Mouse (Mus musculus): ENCODE results near the gene Zfp652. TPM values are rescaled to one million over a fixed set of nuclear protein-coding genes. Genes with fewer than 3 reads are reported as not detected.
"Not testable (repeated sequence)": the region's sequence is repeated elsewhere in the genome, so short reads cannot be mapped to it uniquely, and the experiment has no call there.

Gene Zfp652
- polyA plus RNA-seq, 1 experiment from 2014 or later: 13.6 TPM

GRCm38 (mm10) chr11:95869918-95870470, 157.5 kb downstream of the Zfp652 start:
- H3K9ac ChIP-seq (ENCODE audit: low read length): no peak overlapping the region
- no peaks in the 10 kb centered on the region for H3K36me3 ChIP-seq (ENCODE audit: control insufficient read depth, insufficient read depth)
- no peak overlapping the region for H3K4me3 ChIP-seq (ENCODE audit: low read length)
- no peaks in the 10 kb centered on the region for H3K27me3 ChIP-seq (ENCODE audit: control insufficient read depth, insufficient read depth, low read length)
- H3K4me1 ChIP-seq (ENCODE audit: control insufficient read depth, insufficient read depth, low read length): no peaks in the 10 kb centered on the region
- H3K4me2 ChIP-seq (ENCODE audit: low read depth, low read length): no peak overlapping the region
- no peak overlapping the region for H3K27ac ChIP-seq (ENCODE audit: low read length)
- WGBS: 60% methylated on average over 6 of the region's 6 CpGs
- H3K9me3 ChIP-seq (replicated peaks; ENCODE audit: control insufficient read depth, low read length): no peaks in the 10 kb centered on the region
- no peak for ATAC-seq (replicated peaks; ENCODE audit: extremely low read depth, insufficient read depth, low FRiP score)

- WGBS: 31% methylated on average over 9 of the region's 9 CpGs
- H3K4me3 ChIP-seq (ENCODE audit: low read length): no peak overlapping the region
- no peaks in the 10 kb centered on the region for H3K9me3 ChIP-seq (replicated peaks; ENCODE audit: control insufficient read depth, low read length)
- ATAC-seq (replicated peaks; ENCODE audit: extremely low read depth, insufficient read depth, low FRiP score): no peak
- H3K27me3 ChIP-seq (ENCODE audit: control insufficient read depth, insufficient read depth, low read length): no peaks in the 10 kb centered on the region
- H3K27ac ChIP-seq (ENCODE audit: low read length): no peak overlapping the region
- H3K4me2 ChIP-seq (ENCODE audit: low read depth, low read length): no peak overlapping the region
- no peaks in the 10 kb centered on the region for H3K36me3 ChIP-seq (ENCODE audit: control insufficient read depth, insufficient read depth)
- H3K9ac ChIP-seq (ENCODE audit: low read length): no peak overlapping the region
- H3K4me1 ChIP-seq (ENCODE audit: control insufficient read depth, insufficient read depth, low read length): no peaks in the 10 kb centered on the region
Measured at GRCm38 (mm10) chr11:95875804-95876203, 163.3 kb downstream of the Zfp652 start.

DNA sequence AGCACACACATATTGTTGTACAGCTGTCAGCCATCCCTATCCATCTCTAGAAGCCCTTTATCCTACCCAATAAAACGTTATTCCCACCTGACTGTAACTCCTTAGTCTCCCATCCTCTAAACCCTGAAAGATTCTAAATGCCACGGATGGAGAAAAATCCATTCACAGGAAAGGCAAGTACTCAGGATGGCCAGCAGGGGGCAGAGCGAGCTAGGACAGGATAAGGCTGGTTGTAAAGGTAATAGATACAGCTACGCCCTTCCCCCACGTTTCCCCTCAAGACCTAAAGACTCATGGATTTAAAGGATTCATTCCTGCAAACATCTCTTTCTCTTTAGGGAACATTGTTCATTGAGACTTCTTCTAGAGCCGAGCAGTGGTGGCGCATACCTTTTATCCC, 163.8 kb downstream of the Zfp652 start:
- H3K4me3 ChIP-seq (ENCODE audit: low read length): no peak overlapping the region
- H3K36me3 ChIP-seq (ENCODE audit: control insufficient read depth, insufficient read depth): no peaks in the 10 kb centered on the region
- no peak for ATAC-seq (replicated peaks; ENCODE audit: extremely low read depth, insufficient read depth, low FRiP score)
- WGBS: 22% methylated on average over 7 of the region's 7 CpGs
- H3K27me3 ChIP-seq (ENCODE audit: control insufficient read depth, insufficient read depth, low read length): no peaks in the 10 kb centered on the region
- no peak overlapping the region for H3K9ac ChIP-seq (ENCODE audit: low read length)
- no peak overlapping the region for H3K27ac ChIP-seq (ENCODE audit: low read length)
- no peak overlapping the region for H3K4me2 ChIP-seq (ENCODE audit: low read depth, low read length)
- H3K4me1 ChIP-seq (ENCODE audit: control insufficient read depth, insufficient read depth, low read length): no peaks in the 10 kb centered on the region
- H3K9me3 ChIP-seq (replicated peaks; ENCODE audit: control insufficient read depth, low read length): no peaks in the 10 kb centered on the region

DNA sequence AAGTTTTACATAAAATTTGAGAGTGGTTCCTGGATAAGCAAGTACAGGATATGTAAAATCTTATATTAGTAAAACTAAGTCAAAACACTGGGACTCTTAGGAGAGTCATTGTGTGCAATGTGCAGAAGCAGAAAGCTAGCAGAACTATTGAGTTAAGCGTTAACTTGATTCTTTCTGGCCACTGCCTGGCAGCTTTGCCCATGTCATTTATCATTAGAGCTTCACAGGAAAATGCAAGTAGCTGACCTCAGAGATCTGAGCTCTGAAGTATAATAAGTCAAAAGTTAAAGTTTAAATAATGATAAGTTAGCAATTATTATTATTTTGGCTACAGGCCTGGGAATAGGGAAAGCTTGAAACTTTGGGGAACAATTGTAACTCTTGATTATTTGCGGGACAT, 167.4 kb downstream of the Zfp652 start:
- H3K4me3 ChIP-seq (ENCODE audit: low read length); ATAC-seq (replicated peaks; ENCODE audit: extremely low read depth, insufficient read depth, low FRiP score); H3K4me2 ChIP-seq (ENCODE audit: low read depth, low read length); H3K4me1 ChIP-seq (ENCODE audit: control insufficient read depth, insufficient read depth, low read length); H3K9me3 ChIP-seq (replicated peaks; ENCODE audit: control insufficient read depth, low read length); H3K27me3 ChIP-seq (ENCODE audit: control insufficient read depth, insufficient read depth, low read length); H3K9ac ChIP-seq (ENCODE audit: low read length); H3K36me3 ChIP-seq (ENCODE audit: control insufficient read depth, insufficient read depth); H3K27ac ChIP-seq (ENCODE audit: low read length): not testable (repeated sequence)
- WGBS: 79% methylated on average over 2 of the region's 2 CpGs

Other genes with a start within 250 kb of the Zfp652 start
- gene Nxph3, start 198.1 kb upstream of the Zfp652 start, polyA plus RNA-seq (2015; fragmentation: Nextera tagmentation; extraction: Ambion mirVana): 0.07 and 0.14 TPM in 2 replicates
- 4.3 and 5.3 TPM in 2 replicates for gene Ngfr, start 124.9 kb upstream of the Zfp652 start, polyA plus RNA-seq (2015; fragmentation: Nextera tagmentation; extraction: Ambion mirVana)
- gene Phb, start 45.7 kb upstream of the Zfp652 start, polyA plus RNA-seq (2015; fragmentation: Nextera tagmentation; extraction: Ambion mirVana): 295 and 306 TPM in 2 replicates
- 0.69 and 0.98 TPM in 2 replicates for gene B130006D01Rik, start 10.9 kb downstream of the Zfp652 start, polyA plus RNA-seq (2015; fragmentation: Nextera tagmentation; extraction: Ambion mirVana)
- gene Phospho1, start 111.8 kb downstream of the Zfp652 start, polyA plus RNA-seq (2015; fragmentation: Nextera tagmentation; extraction: Ambion mirVana): 3.2 and 3.3 TPM in 2 replicates
- 30.3 and 34.7 TPM in 2 replicates for gene Gngt2, start 124.5 kb downstream of the Zfp652 start, polyA plus RNA-seq (2015; fragmentation: Nextera tagmentation; extraction: Ambion mirVana)
- 19.6 and 28.0 TPM in 2 replicates for gene Abi3, start 129.8 kb downstream of the Zfp652 start, polyA plus RNA-seq (2015; fragmentation: Nextera tagmentation; extraction: Ambion mirVana)
- gene B4galnt2, start 202.2 kb downstream of the Zfp652 start, polyA plus RNA-seq (2015; fragmentation: Nextera tagmentation; extraction: Ambion mirVana): 0.61 and 1.1 TPM in 2 replicates

All from heart, embryonic 16.5 days (tissue).